Mouse (Mus musculus) myocyte (in vitro differentiated cells): ENCODE measurements around the gene Ldb1.

Experiments
- CEBPB ChIP-seq: IDR thresholded peaks from 2 replicates; pipeline ENCODE4 v1.6.1; 2011; ENCODE audit warnings: mild to moderate bottlenecking, moderate library complexity; ENCODE audit not compliant: poor library complexity, insufficient read depth, severe bottlenecking
- E2F4 ChIP-seq: IDR thresholded peaks from one replicate; pipeline ENCODE4 v1.6.1; 2011; ENCODE audit warnings: mild to moderate bottlenecking, control low read depth, moderate library complexity; ENCODE audit not compliant: insufficient read depth
- MAX ChIP-seq: IDR thresholded peaks from one replicate; pipeline ENCODE4 v1.6.1; 2011; ENCODE audit warnings: low read depth, mild to moderate bottlenecking, control low read depth
- MYOG ChIP-seq, 3 experiments: IDR thresholded peaks; one replicate each; pipeline ENCODE4 v1.6.1; 2011; ENCODE audit warnings: control low read depth in 2 of 3, low read depth in 2 of 3, mild to moderate bottlenecking in 2 of 3; ENCODE audit not compliant: insufficient read length in 2 of 3, control insufficient read depth in 1 of 3, insufficient read depth in 1 of 3
- POLR2A ChIP-seq: IDR thresholded peaks from one replicate; pipeline ENCODE4 v1.6.1; 2011; ENCODE audit warnings: low read depth, mild to moderate bottlenecking, control low read depth, moderate library complexity; ENCODE audit not compliant: insufficient read length
- POLR2AphosphoS2 ChIP-seq: IDR thresholded peaks from one replicate; pipeline ENCODE4 v1.6.1; 2011; ENCODE audit warnings: low read depth, control low read depth; ENCODE audit not compliant: insufficient read length
- REST ChIP-seq: IDR thresholded peaks from one replicate; pipeline ENCODE4 v1.6.1; 2011; ENCODE audit warnings: mild to moderate bottlenecking, control low read depth, moderate library complexity; ENCODE audit not compliant: insufficient read depth, insufficient read length
- TCF12 ChIP-seq: IDR thresholded peaks from one replicate; pipeline ENCODE4 v1.6.1; 2011; ENCODE audit warnings: mild to moderate bottlenecking, control low read depth; ENCODE audit not compliant: poor library complexity, insufficient read depth, severe bottlenecking
- TCF3 ChIP-seq: IDR thresholded peaks from one replicate; pipeline ENCODE4 v1.6.1; 2011; ENCODE audit warnings: low read depth, control low read depth; ENCODE audit not compliant: insufficient read length
- USF1 ChIP-seq: IDR thresholded peaks from one replicate; pipeline ENCODE4 v1.6.1; 2011; ENCODE audit warnings: low read depth, mild to moderate bottlenecking, control low read depth, moderate library complexity

GRCm38 (mm10) chr19:46094144-46094543 lies 49.1 kb upstream of the Ldb1 start:
- no peak for TF ChIP-seq MAX
- TF ChIP-seq REST: no peak
- TF ChIP-seq POLR2A: no peak
- no peak for TF ChIP-seq CEBPB
- no peak for TF ChIP-seq TCF12
- no peak for TF ChIP-seq USF1
- no peak for TF ChIP-seq TCF3
- TF ChIP-seq E2F4: no peak
- TF ChIP-seq POLR2AphosphoS2: no peak
- no peak for TF ChIP-seq MYOG (IDR thresholded peaks at IDR 0.05; ENCODE audit: control insufficient read depth in 1 of 3, insufficient read depth in 1 of 3, insufficient read length in 2 of 3, low read depth in 2 of 3)
